Mouse (Mus musculus): ENCODE data around the gene Nkain4. TPM values are rescaled to one million over a fixed set of nuclear protein-coding genes. Genes with fewer than 3 reads are reported as not detected.

Gene Nkain4
- total RNA-seq (2023), result not detected in 4 replicates

GRCm38 (mm10) chr2:180954061-180955047 is at the start of gene Nkain4:
Gene Nkain4 (minus strand): TSS chr2:180954699.

GRCm38 (mm10) chr2:180986449-180986848 is 31.9 kb upstream of the Nkain4 start, which contains the start of gene Col20a1:
Gene Col20a1 (plus strand): TSS chr2:180986535.

GRCm38 (mm10) chr2:180967010-180967763 is 12.7 kb upstream of the Nkain4 start, which contains the start of gene Arfgap1:
Gene Arfgap1 (plus strand): TSS chr2:180967225.

GRCm38 (mm10) chr2:180928723-180929122 is 25.8 kb downstream of the Nkain4 start, which contains the start of gene Birc7:
Gene Birc7 (plus strand): TSS chr2:180929023.

GRCm38 (mm10) chr2:180920810-180921400 is 33.6 kb downstream of the Nkain4 start, which contains the start of gene Ythdf1:
Gene Ythdf1 (minus strand): TSS chr2:180920949.

Other genes with a start within 250 kb of the Nkain4 start
- 88.6 to 99.9 TPM (median 94.8 TPM) in 4 replicates for gene Dido1, start 244.7 kb downstream of the Nkain4 start, total RNA-seq (2023)
- 39.4 to 49.6 TPM (median 47.1 TPM) in 4 replicates for gene Gid8, start 244.6 kb downstream of the Nkain4 start, total RNA-seq (2023)
- 21.2 to 29.4 TPM (median 25.2 TPM) in 4 replicates for gene Slc17a9, start 229.4 kb downstream of the Nkain4 start, total RNA-seq (2023)
- not detected in 4 replicates for gene Bhlhe23, start 177.8 kb downstream of the Nkain4 start, total RNA-seq (2023)
- gene Ythdf1, start 33.8 kb downstream of the Nkain4 start, total RNA-seq (2023), result 79.1 to 96.9 TPM (median 86.7 TPM) in 4 replicates
- not detected in 4 replicates for gene Birc7, start 25.7 kb downstream of the Nkain4 start, total RNA-seq (2023)
- gene Arfgap1, start 12.5 kb upstream of the Nkain4 start, total RNA-seq (2023), result 69.0 to 94.6 TPM (median 78.9 TPM) in 4 replicates
- 1.8 to 3.8 TPM (median 3.3 TPM) in 4 replicates for gene Col20a1, start 31.8 kb upstream of the Nkain4 start, total RNA-seq (2023)
- gene Chrna4, start 88.8 kb upstream of the Nkain4 start, total RNA-seq (2023), result not detected in 4 replicates
- not detected in 4 replicates for gene Kcnq2, start 180.6 kb upstream of the Nkain4 start, total RNA-seq (2023)
- gene Eef1a2, start 202.3 kb upstream of the Nkain4 start, total RNA-seq (2023), result not detected in 4 replicates
- 162 to 180 TPM (median 170 TPM) in 4 replicates for gene Ppdpf, start 232.5 kb upstream of the Nkain4 start, total RNA-seq (2023)
- 0.21 to 0.72 TPM (median 0.36 TPM) in 4 replicates for gene Ptk6, start 248.1 kb upstream of the Nkain4 start, total RNA-seq (2023)